Mouse (Mus musculus) intestine, embryonic 14.5 days (tissue): ENCODE results near the gene Cplx2. TPM values are rescaled to one million over a fixed set of nuclear protein-coding genes. Genes with fewer than 3 reads are reported as not detected.

Experiments
- ATAC-seq: fragments of 200-750 bp; cut with Nextera tagmentation; replicated peaks from 2 replicates; pipeline ENCODE4 v1.8.0; 2017; ENCODE audit warnings: low read depth, moderate number of reproducible peaks, moderate TSS enrichment, moderate library complexity; ENCODE audit not compliant: low FRiP score, low TSS enrichment
- DNase-seq: peaks from one replicate; pipeline ENCODE4 v3.0.0-alpha.2; 2018; ENCODE audit warnings: low spot score
- H3K27ac ChIP-seq: fragments of 300-500 bp; sonication (generic); 2 replicates; pipeline ENCODE4 v1.5.1; 2014; ENCODE audit warnings: low read depth, mild to moderate bottlenecking, control low read depth
- H3K27me3 ChIP-seq: fragments of 300-500 bp; sonication (generic); replicated peaks from 2 replicates; pipeline ENCODE4 v1.6.1; 2014; ENCODE audit warnings: low read length, control low read depth; ENCODE audit not compliant: control insufficient read depth, insufficient read depth
- H3K36me3 ChIP-seq: fragments of 300-500 bp; sonication (generic); 2 replicates; pipeline ENCODE4 v1.6.1; 2014; ENCODE audit warnings: low read length, control low read depth; ENCODE audit not compliant: control insufficient read depth, insufficient read depth
- H3K4me1 ChIP-seq: fragments of 300-500 bp; sonication (generic); replicated peaks from 2 replicates; pipeline ENCODE4 v1.6.1; 2014; ENCODE audit warnings: low read length, control low read depth, mixed read lengths; ENCODE audit not compliant: control insufficient read depth, insufficient read depth
- H3K4me2 ChIP-seq: fragments of 300-500 bp; sonication (generic); 2 replicates; pipeline ENCODE4 v1.6.1; 2014; ENCODE audit warnings: low read length
- H3K4me3 ChIP-seq: fragments of 300-500 bp; sonication (generic); 2 replicates; pipeline ENCODE4 v1.5.1; 2014; ENCODE audit warnings: low read depth, low read length, control low read depth, mixed read lengths
- H3K9ac ChIP-seq: fragments of 300-500 bp; sonication (generic); 2 replicates; pipeline ENCODE4 v1.6.1; 2014; ENCODE audit warnings: mild to moderate bottlenecking, low read length
- H3K9me3 ChIP-seq: fragments of 300-500 bp; sonication (generic); 2 replicates; pipeline ENCODE4 v1.6.1; 2016; ENCODE audit warnings: low read length, control low read depth; ENCODE audit not compliant: control insufficient read depth
- WGBS: fragments of 180-500 bp; shearing (Covaris S2); extraction: QIAGEN DNeasy Blood & Tissue Kit; methylation state at CpG from one replicate; pipeline ENCODE4 v1.1.7; 2014; 5-methylcytosine and 5-hydroxymethylcytosine counted together
- polyA plus RNA-seq: library from polyadenylated mRNA; unstranded; fragments of >200 nt; fragmentation: Nextera tagmentation; extraction: Ambion mirVana; gene quantifications from 2 replicates; pipeline ENCODE4 v1.2.1, GENCODE M21; 2014

Cplx2 gene
- polyA plus RNA-seq = 5.6 and 6.7 TPM in 2 replicates

- ATAC-seq (no peak), DNase-seq (no peak)
- Histone ChIP-seq H3K4me1 (peaks cover 14% of the 10 kb centered on the region; the same call in 1 of the 2 replicates), H3K27ac (no peak within 1 kb of the TSS), H3K4me3 (peak within 1 kb of the TSS; percentile 17), H3K27me3 (peaks cover 18% of the 10 kb centered on the region), H3K9me3 (no peaks in the 10 kb centered on the region), H3K36me3 (no peaks in the 10 kb centered on the region), H3K9ac (no peak within 1 kb of the TSS), H3K4me2 (peak within 1 kb of the TSS; percentile 48)
- 4% methylated on average over 7 of the region's 7 CpGs for WGBS
Observed at GRCm38 (mm10) chr13:54371049-54371386, at the start of gene Cplx2. TSS of gene Cplx2 (plus strand) at chr13:54371349.

GRCm38 (mm10) chr13:54322396-54323306 lies 48.5 kb upstream of the Cplx2 start:
- Histone ChIP-seq H3K27ac (no peak overlapping the region), H3K4me3 (no peak overlapping the region), H3K9me3 (no peaks in the 10 kb centered on the region), H3K4me1 (no peaks in the 10 kb centered on the region), H3K4me2 (no peak overlapping the region), H3K36me3 (no peaks in the 10 kb centered on the region), H3K27me3 (0 out of 2 replicates have a peak, but pooled peaks cover 2% of the 10 kb centered on the region), H3K9ac (no peak overlapping the region)
- DNase-seq (peak; percentile 73), ATAC-seq (no peak)
- 40% methylated on average over 19 of the region's 19 CpGs for WGBS

GRCm38 (mm10) chr13:54323307-54324165 lies 47.6 kb upstream of the Cplx2 start:
- no peaks in the 10 kb centered on the region for H3K9me3 ChIP-seq
- no peak overlapping the region for H3K9ac ChIP-seq
- no peak overlapping the region for H3K27ac ChIP-seq
- no peak overlapping the region for H3K4me2 ChIP-seq
- H3K27me3 ChIP-seq = 0 out of 2 replicates have a peak, but pooled peaks cover 2% of the 10 kb centered on the region
- no peak for ATAC-seq
- 76% methylated on average over 13 of the region's 13 CpGs for WGBS
- DNase-seq = no peak
- H3K4me1 ChIP-seq = no peaks in the 10 kb centered on the region
- no peak overlapping the region for H3K4me3 ChIP-seq
- no peaks in the 10 kb centered on the region for H3K36me3 ChIP-seq

- 84% methylated on average over 2 of the region's 2 CpGs for WGBS
- H3K4me3 ChIP-seq = no peak overlapping the region
- H3K9me3 ChIP-seq = no peaks in the 10 kb centered on the region
- ATAC-seq (no peak), DNase-seq (no peak)
- H3K27ac ChIP-seq = no peak overlapping the region
- no peaks in the 10 kb centered on the region for H3K4me1 ChIP-seq
- H3K36me3 ChIP-seq = no peaks in the 10 kb centered on the region
- no peak overlapping the region for H3K9ac ChIP-seq
- 0 out of 2 replicates have a peak, but pooled peaks cover 2% of the 10 kb centered on the region for H3K27me3 ChIP-seq
- no peak overlapping the region for H3K4me2 ChIP-seq
Observed at GRCm38 (mm10) chr13:54324178-54324577, 47.0 kb upstream of the Cplx2 start.

- Histone ChIP-seq H3K9me3 (no peaks in the 10 kb centered on the region), H3K27ac (no peak overlapping the region), H3K4me3 (no peak overlapping the region), H3K4me1 (no peaks in the 10 kb centered on the region), H3K27me3 (0 out of 2 replicates have a peak, but pooled peaks cover 2% of the 10 kb centered on the region), H3K4me2 (no peak overlapping the region), H3K9ac (no peak overlapping the region), H3K36me3 (no peaks in the 10 kb centered on the region)
- no peak for ATAC-seq
- DNase-seq = no peak
- WGBS = 44% methylated on average over 7 of the region's 7 CpGs
Observed at GRCm38 (mm10) chr13:54325814-54326213, 45.3 kb upstream of the Cplx2 start.

GRCm38 (mm10) chr13:54326686-54327447 lies 44.3 kb upstream of the Cplx2 start:
- DNase-seq (no peak), ATAC-seq (no peak)
- H3K27me3 ChIP-seq = 0 out of 2 replicates have a peak, but pooled peaks cover 2% of the 10 kb centered on the region
- H3K4me3 ChIP-seq = no peak overlapping the region
- H3K4me2 ChIP-seq = no peak overlapping the region
- no peak overlapping the region for H3K27ac ChIP-seq
- peaks cover 5% of the 10 kb centered on the region for H3K4me1 ChIP-seq
- 84% methylated on average over 6 of the region's 6 CpGs for WGBS
- H3K36me3 ChIP-seq = no peaks in the 10 kb centered on the region
- no peak overlapping the region for H3K9ac ChIP-seq
- no peaks in the 10 kb centered on the region for H3K9me3 ChIP-seq

GRCm38 (mm10) chr13:54328029-54328428 lies 43.1 kb upstream of the Cplx2 start:
- Histone ChIP-seq H3K4me1 (peaks cover 12% of the 10 kb centered on the region), H3K9ac (no peak overlapping the region), H3K4me3 (no peak overlapping the region), H3K27ac (no peak overlapping the region), H3K36me3 (no peaks in the 10 kb centered on the region), H3K27me3 (0 out of 2 replicates have a peak, but pooled peaks cover 2% of the 10 kb centered on the region), H3K4me2 (no peak overlapping the region), H3K9me3 (no peaks in the 10 kb centered on the region)
- 83% methylated on average over 1 of the region's 1 CpGs for WGBS
- DNase-seq (no peak), ATAC-seq (no peak)

GRCm38 (mm10) chr13:54328954-54329490 lies 42.1 kb upstream of the Cplx2 start:
- Histone ChIP-seq H3K36me3 (no peaks in the 10 kb centered on the region), H3K4me1 (peaks cover 13% of the 10 kb centered on the region), H3K9ac (no peak overlapping the region), H3K9me3 (no peaks in the 10 kb centered on the region), H3K4me2 (no peak overlapping the region), H3K27ac (no peak overlapping the region), H3K27me3 (no peaks in the 10 kb centered on the region), H3K4me3 (no peak overlapping the region)
- no peak for DNase-seq
- WGBS = 47% methylated on average over 8 of the region's 8 CpGs
- no peak for ATAC-seq
